16 mouse cellular contexts compared by ENCODE assay signal in the genomic region with DNA sequence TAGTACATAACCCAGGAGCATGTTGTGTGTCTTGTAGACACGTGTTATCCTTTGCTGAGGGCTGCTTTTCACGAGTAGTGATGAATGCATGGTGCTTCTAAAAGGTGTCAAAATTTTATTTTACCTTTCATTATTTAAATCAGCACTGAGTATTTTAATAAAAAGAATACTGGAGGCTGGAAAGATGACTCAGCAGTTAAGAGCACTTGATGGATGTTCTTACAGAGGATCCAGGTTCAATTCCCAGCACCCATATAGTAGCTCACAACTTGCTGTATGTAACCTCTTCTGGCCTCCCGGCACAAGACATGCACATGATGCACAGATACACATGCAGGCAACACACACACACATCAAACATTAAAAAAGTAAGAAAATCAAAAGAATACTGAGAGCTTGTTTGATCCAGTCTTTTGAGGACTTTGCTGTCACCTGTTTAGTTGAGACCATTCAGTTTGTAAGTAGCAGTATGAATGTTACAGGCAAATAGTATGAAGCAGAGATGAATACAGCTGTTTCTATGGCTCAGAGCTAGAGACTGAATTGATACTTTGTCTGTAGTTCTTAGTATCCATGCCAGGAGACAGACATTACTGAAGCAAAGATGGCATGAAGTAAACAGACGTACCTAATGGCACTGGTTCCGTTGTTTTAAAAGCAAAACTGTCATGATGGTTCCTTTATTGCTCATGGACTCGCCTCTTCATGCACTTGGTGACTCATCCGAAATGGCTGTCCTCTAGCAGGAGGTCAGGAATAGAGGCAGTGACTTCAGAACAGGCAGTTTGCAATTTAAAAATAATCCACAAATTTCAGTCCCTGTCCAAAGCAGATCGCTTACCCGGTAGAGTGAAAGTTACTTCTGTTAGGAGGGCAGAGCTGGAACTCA. TPM values are rescaled to one million over a fixed set of nuclear protein-coding genes. Genes with fewer than 3 reads are reported as not detected.
DNase-seq lines count a peak whose midpoint lies in the region; ATAC-seq and TF ChIP-seq lines count a peak whose summit lies in the region.
"Had no signal": no experiment of that assay in that cellular context is flagged by ENCODE, and none has a peak within 500 bp of the region (broad histone marks: within the 10 kb centered on the region; RNA-seq: fewer than 3 reads in every experiment).

No protein-coding gene starts in this region.

- ATAC-seq in monocyte, adult 5-6 weeks (replicated peaks; ENCODE audit: insufficient number of reproducible peaks, low FRiP score, low TSS enrichment, poor library complexity, severe bottlenecking), result 0 out of 2 replicates have a peak, but pooled peaks have one; percentile 47
- no peak for ATAC-seq in intestine, embryonic 15.5 days

- 71% methylated on average over 9 of the region's 9 CpGs for WGBS in intestine, embryonic 15.5 days

- peaks cover 95% of the 10 kb centered on the region for H3K79me3 ChIP-seq in C2C12 (ENCODE audit: low read depth)

- H3K4me3 ChIP-seq in C2C12 (ENCODE audit: insufficient read depth, poor library complexity, severe bottlenecking), result no peak overlapping the region
- no peak overlapping the region for H3K4me3 ChIP-seq in intestine, embryonic 15.5 days (replicated peaks)
- H3K4me3 ChIP-seq: limb, embryonic 15.5 days; lung, embryonic 15.5 days; midbrain, embryonic 12.5 days; stomach, embryonic 15.5 days had no signal

- no peak overlapping the region for H3K27ac ChIP-seq in intestine, embryonic 15.5 days
- H3K27ac ChIP-seq: limb, embryonic 15.5 days; lung, embryonic 15.5 days; midbrain, embryonic 12.5 days; stomach, embryonic 15.5 days had no signal

- no peaks in the 10 kb centered on the region for H3K27me3 ChIP-seq in C2C12 (ENCODE audit: control insufficient read depth, insufficient read depth, insufficient read length)
- H3K27me3 ChIP-seq in intestine, embryonic 15.5 days (replicated peaks), result no peaks in the 10 kb centered on the region
- H3K27me3 ChIP-seq: limb, embryonic 15.5 days; lung, embryonic 15.5 days; midbrain, embryonic 12.5 days; stomach, embryonic 15.5 days had no signal

- peaks cover 8% of the 10 kb centered on the region for H3K36me3 ChIP-seq in C2C12 (ENCODE audit: control insufficient read depth, insufficient read depth)
- H3K36me3 ChIP-seq in intestine, embryonic 15.5 days, result no peaks in the 10 kb centered on the region
- H3K36me3 ChIP-seq: limb, embryonic 15.5 days; lung, embryonic 15.5 days; stomach, embryonic 15.5 days had no signal

- H3K79me2 ChIP-seq in C2C12 (ENCODE audit: control insufficient read depth, insufficient read depth), result peaks cover 100% of the 10 kb centered on the region

- peak; percentile 41 for DNase-seq in heart, adult 8-10 months (ENCODE audit: low spot score)
- no peak for DNase-seq in heart, postnatal 4 days
- DNase-seq in NIH3T3 (ENCODE audit: low read depth), result peak; percentile 44
- no peak for DNase-seq in lung, postnatal 4 days
- DNase-seq: cerebellum, adult 18-20 months; embryo, embryonic 11 days; kidney, adult 11 months; right cerebral cortex, postnatal 4 days; thymus, postnatal 4 days had no signal

- peaks cover 17% of the 10 kb centered on the region; the same call in 1 of the 2 replicates for H3K4me1 ChIP-seq in intestine, embryonic 15.5 days (replicated peaks)

- no peak overlapping the region for H3ac ChIP-seq in C2C12 (ENCODE audit: control insufficient read depth, insufficient read length, low read depth)

- H3K9me3 ChIP-seq in intestine, embryonic 15.5 days, result no peaks in the 10 kb centered on the region
- H3K9me3 ChIP-seq: limb, embryonic 15.5 days; lung, embryonic 15.5 days; midbrain, embryonic 12.5 days; stomach, embryonic 15.5 days had no signal

- no peak for TF ChIP-seq CTCF in C2C12 (IDR thresholded peaks at IDR 0.05; ENCODE audit: control insufficient read depth, insufficient read depth, insufficient read length)

- no peak overlapping the region for H3K9ac ChIP-seq in intestine, embryonic 15.5 days
- H3K9ac ChIP-seq: limb, embryonic 15.5 days; lung, embryonic 15.5 days; midbrain, embryonic 12.5 days; stomach, embryonic 15.5 days had no signal

- no peak overlapping the region for H3K4me2 ChIP-seq in intestine, embryonic 15.5 days (replicated peaks)
- H3K4me2 ChIP-seq: limb, embryonic 15.5 days; lung, embryonic 15.5 days; midbrain, embryonic 12.5 days; stomach, embryonic 15.5 days had no signal

TF ChIP-seq in C2C12, 6 proteins besides CTCF, POLR2A, EP300 and RAD21:
- TF ChIP-seq MYOG (IDR thresholded peaks at IDR 0.05; ENCODE audit: control insufficient read depth, extremely low read depth, insufficient read length) (no peak), MAX (IDR thresholded peaks at IDR 0.05) (peak; percentile 27)

RNA-seq across cellular contexts. Expression of a gene that starts 39.1 kb away (rescaled TPM):
- total RNA-seq in heart, adult 8-10 months (2022), result 10 to 100 TPM; 70.5 to 87.1 (median 79.0) TPM
- total RNA-seq in heart, postnatal 4 days (2021), result 100 to 1,000 TPM; 118 to 135 TPM
- polyA plus RNA-seq in C2C12 (2012; fragmentation: generic; extraction: Trizol), result 17.3 TPM
- total RNA-seq in monocyte, adult 5-6 weeks (2017), result 87.6 to 107 TPM (median 95.1 TPM) in 3 replicates
- polyA plus RNA-seq in intestine, embryonic 15.5 days (2015; fragmentation: Nextera tagmentation; extraction: Ambion mirVana), result 8.1 and 8.7 TPM in 2 replicates

Comparison
In these comparisons a context has a peak if more than half of its experiments do, and no peak if none do; other contexts are left out.
1. DNase-seq: peak in heart, adult 8-10 months (single experiment) and NIH3T3 (single experiment); none in heart, postnatal 4 days (single experiment) and lung, postnatal 4 days (0 of 2).